Mouse (Mus musculus): ENCODE measurements around the gene Gimap3.

Gene Gimap3

GRCm38 (mm10) chr6:48742422-48743351 is 28.0 kb downstream of the Gimap3 start:
- no peak for DNase-seq (ENCODE audit: low spot score in 2 of 2)

DNA sequence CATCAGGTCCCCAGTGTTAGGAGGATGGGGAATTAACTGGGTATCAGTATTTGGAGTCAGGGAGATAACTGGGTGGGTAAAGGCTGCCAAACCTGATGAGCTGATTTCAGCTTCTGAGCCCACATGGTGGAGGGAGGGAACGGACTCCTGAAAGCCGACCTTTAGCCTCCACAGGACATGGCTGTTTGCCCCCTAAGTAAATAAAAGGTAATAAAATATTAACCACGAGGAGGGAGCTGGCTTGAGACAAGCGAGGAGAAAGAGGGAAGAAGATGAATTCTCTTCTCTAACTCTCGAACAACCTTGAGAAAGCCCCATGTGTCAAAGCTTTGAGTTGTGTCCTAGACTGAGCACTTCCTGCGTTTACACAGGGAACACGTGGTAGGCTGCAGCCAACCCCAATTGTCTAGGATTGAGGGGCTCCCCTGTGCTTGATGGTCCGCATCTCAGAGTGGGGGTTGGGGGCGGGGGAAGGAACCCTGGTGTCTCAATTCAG is 28.9 kb downstream of the Gimap3 start:
- no peak for DNase-seq (ENCODE audit: low spot score in 2 of 2)

- DNase-seq (ENCODE audit: low spot score in 2 of 2) = no peak
Observed at GRCm38 (mm10) chr6:48741273-48741672, 29.4 kb downstream of the Gimap3 start.

- no peak for DNase-seq (ENCODE audit: low spot score in 2 of 2)
Observed at GRCm38 (mm10) chr6:48740501-48741169, 30.0 kb downstream of the Gimap3 start.

DNA sequence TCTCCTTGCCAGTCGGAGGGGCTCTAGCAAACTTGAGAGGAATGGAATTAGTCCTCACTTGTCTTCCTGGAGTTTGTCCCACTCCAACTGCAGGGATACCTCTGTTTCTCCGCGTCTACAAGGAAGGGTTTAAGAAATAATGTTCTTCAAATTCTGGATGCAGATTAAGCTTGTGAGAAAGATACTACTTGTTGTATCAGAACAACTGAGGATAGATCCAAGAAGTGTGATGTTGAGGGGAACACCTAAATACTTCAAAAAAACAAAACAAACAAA is 30.9 kb downstream of the Gimap3 start:
- DNase-seq (ENCODE audit: low spot score in 2 of 2) = no peak

GRCm38 (mm10) chr6:48738961-48739779 is 31.5 kb downstream of the Gimap3 start, which contains the start of gene Gimap1:
TSS of gene Gimap1 (plus strand) at chr6:48739054.
- DNase-seq (ENCODE audit: low spot score in 2 of 2) = no peak

- DNase-seq (ENCODE audit: low spot score in 2 of 2) = no peak
Observed at GRCm38 (mm10) chr6:48737688-48738087, 33.0 kb downstream of the Gimap3 start.

DNA sequence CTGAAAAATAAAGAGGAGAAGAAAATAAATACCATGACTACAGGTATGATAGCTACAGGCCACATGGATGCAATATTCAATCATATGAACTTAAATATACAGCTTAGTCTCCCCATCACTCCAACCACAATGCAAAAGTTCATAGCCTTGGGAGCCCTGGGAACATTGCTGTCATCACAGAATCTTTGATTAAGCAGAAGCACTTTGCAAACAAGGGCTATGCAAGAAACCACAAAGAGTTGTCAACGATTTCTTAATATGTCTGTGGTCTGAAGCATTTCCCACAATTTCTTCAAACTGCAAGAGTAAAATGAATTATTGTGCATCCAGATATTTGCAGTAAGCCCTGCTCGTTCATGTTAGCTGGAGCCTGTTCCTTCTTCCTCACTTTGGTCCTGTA is 33.6 kb downstream of the Gimap3 start:
- DNase-seq (ENCODE audit: low spot score in 2 of 2) = no peak

DNA sequence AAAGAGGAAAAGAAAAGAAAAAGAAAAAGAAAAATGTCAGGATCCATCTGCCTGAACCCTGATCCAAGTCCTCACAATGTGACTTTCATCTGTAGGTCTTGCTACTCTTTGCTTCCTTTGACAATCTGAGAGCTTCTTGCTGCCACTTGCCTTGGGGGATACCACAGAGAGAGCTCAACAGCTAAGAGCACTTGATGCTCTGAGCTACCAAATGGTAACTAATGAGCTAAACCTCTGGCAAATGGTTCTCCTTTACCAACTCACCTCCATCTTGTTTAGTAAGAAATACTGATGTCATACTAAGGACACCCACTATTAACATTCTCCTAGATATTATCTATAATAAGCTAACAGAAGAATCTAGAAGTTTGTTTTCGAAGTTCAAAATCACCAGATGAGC is 37.0 kb downstream of the Gimap3 start:
- no peak for DNase-seq (ENCODE audit: low spot score in 2 of 2)

- DNase-seq (ENCODE audit: low spot score in 2 of 2) = no peak
Observed at GRCm38 (mm10) chr6:48732864-48733304, 37.8 kb downstream of the Gimap3 start.

- no peak for DNase-seq (ENCODE audit: low spot score in 2 of 2)
Observed at GRCm38 (mm10) chr6:48727761-48728160, 42.9 kb downstream of the Gimap3 start.

DNA sequence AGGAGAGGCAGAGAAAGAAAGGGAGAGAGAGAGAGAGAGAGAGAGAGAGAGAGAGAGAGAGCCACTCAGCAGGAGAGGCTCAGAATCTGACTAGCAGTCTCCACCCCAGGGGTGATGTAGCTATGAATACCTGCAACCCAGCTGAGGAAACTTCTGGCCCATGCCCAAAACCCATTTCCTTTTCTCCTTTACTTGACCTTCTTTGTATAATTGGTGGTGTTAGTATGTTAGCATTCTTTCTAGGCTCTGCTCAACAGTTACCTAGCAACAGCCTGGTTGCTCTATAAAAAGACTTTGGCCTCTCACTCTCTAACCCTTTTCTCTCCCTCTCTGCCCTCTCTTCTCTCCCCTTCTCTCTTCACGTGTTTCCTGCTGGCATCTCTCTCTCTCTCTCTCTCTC is 45.2 kb downstream of the Gimap3 start:
- no peak for DNase-seq (ENCODE audit: low spot score in 2 of 2)

GRCm38 (mm10) chr6:48723468-48723867 is 47.2 kb downstream of the Gimap3 start:
- DNase-seq (ENCODE audit: low spot score in 2 of 2) = no peak

GRCm38 (mm10) chr6:48720326-48720725 is 50.3 kb downstream of the Gimap3 start:
- no peak for DNase-seq (ENCODE audit: low spot score in 2 of 2)

DNA sequence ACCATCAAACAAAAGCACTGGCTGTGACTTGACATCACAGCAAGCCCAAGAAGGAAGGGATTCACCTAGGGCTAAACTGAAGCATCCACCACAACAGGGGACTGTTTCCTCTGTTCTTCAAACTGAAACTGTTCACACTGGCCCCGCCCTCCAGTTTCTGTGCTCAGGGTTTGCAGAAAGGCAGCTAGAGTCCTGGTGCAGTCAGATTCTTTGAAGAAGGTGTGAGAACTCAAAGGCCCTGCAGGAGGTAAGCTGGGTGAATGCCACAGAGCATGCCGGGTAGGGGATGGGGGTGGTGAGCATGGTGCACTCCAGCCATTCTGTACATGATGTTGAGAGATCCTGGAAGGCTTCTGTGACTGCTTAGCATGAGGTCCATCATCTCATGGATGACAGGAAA is 52.2 kb downstream of the Gimap3 start, which contains the start of the genes Gm28053 and Gimap7:
Gene Gm28053 (plus strand): TSS at position 153 of the 400 bp plus-strand sequence.
Gene Gimap7 (plus strand): TSS at position 167 of the 400 bp plus-strand sequence.
- no peak for DNase-seq (ENCODE audit: low spot score in 2 of 2)
